Mouse (Mus musculus): ENCODE data around the gene Jag1.

Gene Jag1

GRCm38 (mm10) chr2:137116025-137116674 lies at the start of gene Jag1:
Gene Jag1, minus strand, starts transcription at chr2:137116644.
- no peak for DNase-seq (ENCODE audit: low spot score)

- DNase-seq (ENCODE audit: low spot score): no peak
Observed at GRCm38 (mm10) chr2:137156018-137156417, 39.6 kb upstream of the Jag1 start.

GRCm38 (mm10) chr2:137153825-137154224 lies 37.4 kb upstream of the Jag1 start:
- no peak for DNase-seq (ENCODE audit: low spot score)

- DNase-seq (ENCODE audit: low spot score): no peak
Observed at GRCm38 (mm10) chr2:137153172-137153667, 36.8 kb upstream of the Jag1 start.

GRCm38 (mm10) chr2:137150953-137151352 lies 34.5 kb upstream of the Jag1 start:
- no peak for DNase-seq (ENCODE audit: low spot score)

GRCm38 (mm10) chr2:137146938-137147666 lies 30.7 kb upstream of the Jag1 start:
- no peak for DNase-seq (ENCODE audit: low spot score)

GRCm38 (mm10) chr2:137138063-137138462 lies 21.6 kb upstream of the Jag1 start:
- DNase-seq (ENCODE audit: low spot score): no peak

GRCm38 (mm10) chr2:137134035-137134434 lies 17.6 kb upstream of the Jag1 start:
- no peak for DNase-seq (ENCODE audit: low spot score)

- no peak for DNase-seq (ENCODE audit: low spot score)
Observed at GRCm38 (mm10) chr2:137124861-137125260, 8.4 kb upstream of the Jag1 start.

GRCm38 (mm10) chr2:137117321-137117690 lies 862 bp upstream of the Jag1 start:
- peak; percentile 14 for DNase-seq (ENCODE audit: low spot score)

- peak; percentile 15 for DNase-seq (ENCODE audit: low spot score)
Observed at GRCm38 (mm10) chr2:137116675-137117320, 354 bp upstream of the Jag1 start.

GRCm38 (mm10) chr2:137115241-137116024 lies 1.0 kb downstream of the Jag1 start:
- DNase-seq (ENCODE audit: low spot score): no peak

GRCm38 (mm10) chr2:137114248-137115096 lies 2.0 kb downstream of the Jag1 start:
- no peak for DNase-seq (ENCODE audit: low spot score)

GRCm38 (mm10) chr2:137113288-137114061 lies 3.0 kb downstream of the Jag1 start:
- no peak for DNase-seq (ENCODE audit: low spot score)

- no peak for DNase-seq (ENCODE audit: low spot score)
Observed at GRCm38 (mm10) chr2:137110214-137110898, 6.1 kb downstream of the Jag1 start.

GRCm38 (mm10) chr2:137109321-137110213 lies 6.9 kb downstream of the Jag1 start:
- no peak for DNase-seq (ENCODE audit: low spot score)

- DNase-seq (ENCODE audit: low spot score): no peak
Observed at GRCm38 (mm10) chr2:137107946-137108345, 8.5 kb downstream of the Jag1 start.

GRCm38 (mm10) chr2:137107203-137107602 lies 9.2 kb downstream of the Jag1 start:
- no peak for DNase-seq (ENCODE audit: low spot score)

- DNase-seq (ENCODE audit: low spot score): no peak
Observed at GRCm38 (mm10) chr2:137101074-137101473, 15.4 kb downstream of the Jag1 start.
